Comparison of ENCODE assay signal across 9 mouse cellular contexts in genomic region chr9:106156419-106156818, GRCm38 (mm10). TPM values are rescaled to one million over a fixed set of nuclear protein-coding genes. Genes with fewer than 3 reads are reported as not detected.
DNase-seq lines count a peak whose midpoint lies in the region; ATAC-seq and TF ChIP-seq lines count a peak whose summit lies in the region.
"Had no signal": no experiment of that assay in that cellular context is flagged by ENCODE, and none has a peak within 500 bp of the region (broad histone marks: within the 10 kb centered on the region; RNA-seq: fewer than 3 reads in every experiment).

No protein-coding gene starts in this region.

- TF ChIP-seq CTCF in Patski (IDR thresholded peaks at IDR 0.05) = no peak
- TF ChIP-seq CTCF in cortical plate, adult 2 months (IDR thresholded peaks at IDR 0.05; ENCODE audit: extremely low read depth, insufficient read depth, low read length) = peak; percentile 38

- ATAC-seq in Patski = peak; percentile 53
- peak; percentile 49 for ATAC-seq in hindbrain, embryonic 14.5 days (ENCODE audit: low FRiP score)
- no peak for ATAC-seq in liver, embryonic 12.5 days

- DNase-seq in heart, adult 11 months = peak; percentile 94
- DNase-seq in heart, embryonic 10.5 days (ENCODE audit: low spot score) = no peak
- no peak for DNase-seq in Patski (ENCODE audit: low read depth, low spot score)
- peak; percentile 87 for DNase-seq in hindbrain, embryonic 14.5 days (ENCODE audit: low spot score)
- peak; percentile 49 to 68 for DNase-seq in natural killer cell, adult 2 months (ENCODE audit: low spot score in 2 of 2)
- peak; percentile 67 for DNase-seq in thymus, postnatal 14 days

- H3K27ac ChIP-seq in heart, embryonic 10.5 days = no peak overlapping the region
- H3K27ac ChIP-seq in cortical plate, adult 2 months (ENCODE audit: insufficient read depth, low read length) = no peak overlapping the region
- peak overlapping the region; percentile 64 for H3K27ac ChIP-seq in hindbrain, embryonic 14.5 days
- no peak overlapping the region for H3K27ac ChIP-seq in liver, embryonic 12.5 days
- H3K27ac ChIP-seq: lung, embryonic 15.5 days had no signal

- no peak overlapping the region for H3K4me2 ChIP-seq in hindbrain, embryonic 14.5 days (replicated peaks)
- H3K4me2 ChIP-seq in liver, embryonic 12.5 days = peak overlapping the region; percentile 27
- H3K4me2 ChIP-seq: lung, embryonic 15.5 days had no signal

- POLR2A ChIA-PET in Patski (lab: Charles Lee) = no interaction called here

- peaks cover 10% of the 10 kb centered on the region for H3K4me1 ChIP-seq in heart, embryonic 10.5 days
- no peaks in the 10 kb centered on the region for H3K4me1 ChIP-seq in cortical plate, adult 2 months (ENCODE audit: control insufficient read depth, insufficient read depth, low read length)
- H3K4me1 ChIP-seq in hindbrain, embryonic 14.5 days (replicated peaks; ENCODE audit: control insufficient read depth, insufficient read depth, low read length) = peaks cover 10% of the 10 kb centered on the region
- peaks cover 12% of the 10 kb centered on the region for H3K4me1 ChIP-seq in liver, embryonic 12.5 days
- H3K4me1 ChIP-seq: lung, embryonic 15.5 days had no signal

- no peaks in the 10 kb centered on the region for H3K36me3 ChIP-seq in heart, embryonic 10.5 days
- H3K36me3 ChIP-seq in hindbrain, embryonic 14.5 days (replicated peaks; ENCODE audit: control insufficient read depth, insufficient read depth) = peaks cover 22% of the 10 kb centered on the region
- H3K36me3 ChIP-seq in liver, embryonic 12.5 days = no peaks in the 10 kb centered on the region
- H3K36me3 ChIP-seq: lung, embryonic 15.5 days had no signal

- no peak for TF ChIP-seq POLR2A in cortical plate, adult 2 months (IDR thresholded peaks at IDR 0.05; ENCODE audit: extremely low read depth, insufficient read depth, low read length)

- peak overlapping the region; percentile 26 for H3K9ac ChIP-seq in hindbrain, embryonic 14.5 days
- no peak overlapping the region for H3K9ac ChIP-seq in liver, embryonic 12.5 days
- H3K9ac ChIP-seq: lung, embryonic 15.5 days had no signal

- peaks cover 30% of the 10 kb centered on the region for H3K27me3 ChIP-seq in heart, embryonic 10.5 days (ENCODE audit: insufficient read depth, poor library complexity, severe bottlenecking)
- no peaks in the 10 kb centered on the region for H3K27me3 ChIP-seq in Patski
- H3K27me3 ChIP-seq in hindbrain, embryonic 14.5 days (ENCODE audit: control insufficient read depth, insufficient read depth, low read length) = no peaks in the 10 kb centered on the region
- H3K27me3 ChIP-seq in liver, embryonic 12.5 days (replicated peaks) = peaks cover 10% of the 10 kb centered on the region

- no peak overlapping the region for H3K4me3 ChIP-seq in heart, embryonic 10.5 days
- no peak overlapping the region for H3K4me3 ChIP-seq in cortical plate, adult 2 months (ENCODE audit: insufficient read depth, low read length)
- no peak overlapping the region for H3K4me3 ChIP-seq in hindbrain, embryonic 14.5 days (replicated peaks; ENCODE audit: low read length)
- H3K4me3 ChIP-seq in liver, embryonic 12.5 days = no peak overlapping the region
- H3K4me3 ChIP-seq: lung, embryonic 15.5 days had no signal

- H3K9me3 ChIP-seq in heart, embryonic 10.5 days = no peaks in the 10 kb centered on the region
- no peaks in the 10 kb centered on the region for H3K9me3 ChIP-seq in hindbrain, embryonic 14.5 days (ENCODE audit: control insufficient read depth, low read length)
- no peaks in the 10 kb centered on the region for H3K9me3 ChIP-seq in liver, embryonic 12.5 days (replicated peaks)
- H3K9me3 ChIP-seq: lung, embryonic 15.5 days had no signal

- in situ Hi-C loops in Patski (cut with MboI; ENCODE audit: low pct_unique_long_range_greater_than_20kb) = no loop called here

- CTCF ChIA-PET in Patski (lab: Charles Lee) = interaction anchor here (1.1 to 2.5 kb wide), 4 partner anchors 13 to 43 kb away, joined by 3 to 8 read pairs (median 6); no protein-coding TSS in a partner anchor

- WGBS in heart, embryonic 10.5 days = 57% methylated on average over 5 of the region's 5 CpGs
- WGBS in hindbrain, embryonic 14.5 days = 53% methylated on average over 5 of the region's 5 CpGs
- WGBS in liver, embryonic 12.5 days (ENCODE audit: insufficient replicate concordance) = 70% methylated on average over 5 of the region's 5 CpGs

RNA-seq across cellular contexts. Expression of gene Glyctk, which starts 1.5 kb away (rescaled TPM):
- 1.1 and 2.5 TPM in 2 replicates for polyA plus RNA-seq in heart, embryonic 10.5 days (2016; fragmentation: Nextera tagmentation; extraction: Ambion mirVana)
- 1.2 TPM for polyA plus RNA-seq in Patski (2021)
- 3.1 TPM in 2 replicates for polyA plus RNA-seq in cortical plate, adult 2 months (2012; rRNA removed)
- polyA plus RNA-seq in hindbrain, embryonic 14.5 days (2014; fragmentation: Nextera tagmentation; extraction: Ambion mirVana) = 2.3 and 3.0 TPM in 2 replicates
- 14.1 and 15.7 TPM in 2 replicates for polyA plus RNA-seq in liver, embryonic 12.5 days (2016; fragmentation: Nextera tagmentation; extraction: Ambion mirVana)

RNA-seq across cellular contexts. Expression of gene Wdr82, which starts 14.3 kb away (rescaled TPM):
- 21.6 and 25.5 TPM in 2 replicates for polyA plus RNA-seq in heart, embryonic 10.5 days (2016; fragmentation: Nextera tagmentation; extraction: Ambion mirVana)
- 82.0 TPM for polyA plus RNA-seq in Patski (2021)
- polyA plus RNA-seq in cortical plate, adult 2 months (2012; rRNA removed) = 95.4 and 103 TPM in 2 replicates
- polyA plus RNA-seq in hindbrain, embryonic 14.5 days (2014; fragmentation: Nextera tagmentation; extraction: Ambion mirVana) = 40.2 and 42.3 TPM in 2 replicates
- polyA plus RNA-seq in liver, embryonic 12.5 days (2016; fragmentation: Nextera tagmentation; extraction: Ambion mirVana) = 11.5 and 11.8 TPM in 2 replicates

RNA-seq across cellular contexts. Expression of gene Ppm1m, which starts 43.1 kb away (rescaled TPM):
- polyA plus RNA-seq in heart, embryonic 10.5 days (2016; fragmentation: Nextera tagmentation; extraction: Ambion mirVana) = 36.4 and 45.0 TPM in 2 replicates
- polyA plus RNA-seq in Patski (2021) = 62.8 TPM
- polyA plus RNA-seq in cortical plate, adult 2 months (2012; rRNA removed) = 42.1 and 47.4 TPM in 2 replicates
- polyA plus RNA-seq in hindbrain, embryonic 14.5 days (2014; fragmentation: Nextera tagmentation; extraction: Ambion mirVana) = 13.0 and 13.4 TPM in 2 replicates
- 17.0 and 17.8 TPM in 2 replicates for polyA plus RNA-seq in liver, embryonic 12.5 days (2016; fragmentation: Nextera tagmentation; extraction: Ambion mirVana)

RNA-seq across cellular contexts. Expression of gene Twf2, which starts 46.5 kb away (rescaled TPM):
- polyA plus RNA-seq in heart, embryonic 10.5 days (2016; fragmentation: Nextera tagmentation; extraction: Ambion mirVana) = 70.5 and 77.2 TPM in 2 replicates
- 30.7 TPM for polyA plus RNA-seq in Patski (2021)
- 97.3 and 106 TPM in 2 replicates for polyA plus RNA-seq in cortical plate, adult 2 months (2012; rRNA removed)
- 49.6 and 52.9 TPM in 2 replicates for polyA plus RNA-seq in hindbrain, embryonic 14.5 days (2014; fragmentation: Nextera tagmentation; extraction: Ambion mirVana)
- 34.7 and 35.9 TPM in 2 replicates for polyA plus RNA-seq in liver, embryonic 12.5 days (2016; fragmentation: Nextera tagmentation; extraction: Ambion mirVana)

RNA-seq across cellular contexts. Expression of gene Col6a4, which starts 59.8 kb away (rescaled TPM):
- polyA plus RNA-seq in heart, embryonic 10.5 days (2016; fragmentation: Nextera tagmentation; extraction: Ambion mirVana) = 0.01 TPM in 1 of 2 replicates, not detected in the other
- polyA plus RNA-seq in Patski (2021) = 0.21 TPM
- 2.1 and 3.9 TPM in 2 replicates for polyA plus RNA-seq in cortical plate, adult 2 months (2012; rRNA removed)
- 0.32 and 0.87 TPM in 2 replicates for polyA plus RNA-seq in hindbrain, embryonic 14.5 days (2014; fragmentation: Nextera tagmentation; extraction: Ambion mirVana)
- polyA plus RNA-seq in liver, embryonic 12.5 days (2016; fragmentation: Nextera tagmentation; extraction: Ambion mirVana) = 0.01 and 0.05 TPM in 2 replicates

Comparison
In these comparisons a context has a peak if more than half of its experiments do, and no peak if none do; other contexts are left out.
1. DNase-seq: peak in heart, adult 11 months (single experiment), hindbrain, embryonic 14.5 days (single experiment), natural killer cell, adult 2 months (2 of 2) and thymus, postnatal 14 days (single experiment); none in heart, embryonic 10.5 days (single experiment) and Patski (single experiment).